Mouse (Mus musculus) hindbrain, embryonic 15.5 days (tissue): ENCODE measurements around the gene Tacc2. TPM values are rescaled to one million over a fixed set of nuclear protein-coding genes. Genes with fewer than 3 reads are reported as not detected.
A peak's percentile ranks its signal among the peaks of the same experiment; 100 is the strongest.

Experiments
- ATAC-seq: fragments of 200-750 bp; cut with Nextera tagmentation; 2 replicates; pipeline ENCODE4 v1.8.0; 2017; ENCODE audit warnings: low read depth, moderate number of reproducible peaks, moderate TSS enrichment; ENCODE audit not compliant: low FRiP score
- H3K27ac ChIP-seq: fragments of 300-500 bp; sonication (generic); replicated peaks from 2 replicates; pipeline ENCODE4 v1.5.1; 2015; ENCODE audit warnings: mild to moderate bottlenecking, inconsistent platforms
- H3K27me3 ChIP-seq: fragments of 300-500 bp; sonication (generic); 2 replicates; pipeline ENCODE4 v1.6.1; 2015; ENCODE audit warnings: control low read depth, inconsistent platforms
- H3K36me3 ChIP-seq: fragments of 300-500 bp; sonication (generic); 2 replicates; pipeline ENCODE4 v1.6.1; 2015; ENCODE audit warnings: control low read depth, inconsistent platforms
- H3K4me1 ChIP-seq: fragments of 300-500 bp; sonication (generic); replicated peaks from 2 replicates; pipeline ENCODE4 v1.6.1; 2015; ENCODE audit warnings: control low read depth, inconsistent platforms
- H3K4me2 ChIP-seq: fragments of 300-500 bp; sonication (generic); 2 replicates; pipeline ENCODE4 v1.6.1; 2015; ENCODE audit warnings: moderate library complexity, mild to moderate bottlenecking, inconsistent platforms
- H3K4me3 ChIP-seq: fragments of 300-500 bp; sonication (generic); 2 replicates; pipeline ENCODE4 v1.5.1; 2015; ENCODE audit warnings: mild to moderate bottlenecking, inconsistent platforms
- H3K9ac ChIP-seq: fragments of 300-500 bp; sonication (generic); 2 replicates; pipeline ENCODE4 v1.6.1; 2015; ENCODE audit warnings: inconsistent platforms
- H3K9me3 ChIP-seq: fragments of 300-500 bp; sonication (generic); 2 replicates; pipeline ENCODE4 v1.6.1; 2016; ENCODE audit warnings: control low read depth, inconsistent platforms
- WGBS: fragments of 180-500 bp; shearing (Covaris S2); methylation state at CpG from one replicate; pipeline ENCODE4 v1.1.7; 2015; 5-methylcytosine and 5-hydroxymethylcytosine counted together
- polyA plus RNA-seq: library from polyadenylated mRNA; unstranded; fragments of >200 nt; fragmentation: Nextera tagmentation; extraction: Ambion mirVana; gene quantifications from 2 replicates; pipeline ENCODE4 v1.2.1, GENCODE M21; 2015

Gene Tacc2
- polyA plus RNA-seq, 1 experiment from 2014 or later = 65.3 TPM

- no peak overlapping the region for H3K4me2 ChIP-seq
- H3K36me3 ChIP-seq = no peaks in the 10 kb centered on the region
- no peak overlapping the region for H3K4me3 ChIP-seq
- H3K27me3 ChIP-seq = no peaks in the 10 kb centered on the region
- ATAC-seq = no peak
- peaks cover 10% of the 10 kb centered on the region for H3K4me1 ChIP-seq
- H3K9ac ChIP-seq = no peak overlapping the region
- 0 out of 2 replicates have a peak overlapping the region, but pooled peaks have one; percentile 20 for H3K27ac ChIP-seq
- no peaks in the 10 kb centered on the region for H3K9me3 ChIP-seq
- WGBS = 53% methylated on average over 12 of the region's 12 CpGs
Observed at GRCm38 (mm10) chr7:130677541-130678274, 100.5 kb downstream of the Tacc2 start.

DNA sequence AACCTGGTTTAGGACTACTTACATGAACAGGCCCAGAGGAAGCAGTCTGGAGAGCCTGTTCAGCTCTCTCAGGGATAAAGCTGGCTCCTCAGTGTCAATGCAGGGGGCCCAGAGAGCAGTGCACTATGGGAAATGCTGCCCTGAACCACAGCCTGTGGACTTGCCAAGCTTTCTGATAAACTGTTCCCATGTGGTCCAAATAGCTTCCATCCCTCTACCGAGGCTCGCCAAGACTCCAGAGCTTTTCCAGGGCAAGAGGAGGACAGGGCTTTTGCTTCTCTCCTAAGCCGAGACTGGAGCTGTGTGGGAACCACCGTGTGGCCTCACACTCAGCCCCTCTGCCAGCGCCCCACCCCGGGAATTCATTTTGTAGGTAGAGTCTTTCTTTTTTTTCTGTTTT, 101.2 kb downstream of the Tacc2 start:
- Histone ChIP-seq H3K4me1 (peaks cover 10% of the 10 kb centered on the region), H3K36me3 (no peaks in the 10 kb centered on the region), H3K4me3 (no peak overlapping the region), H3K27me3 (no peaks in the 10 kb centered on the region), H3K9ac (no peak overlapping the region), H3K4me2 (no peak overlapping the region), H3K27ac (no peak overlapping the region), H3K9me3 (no peaks in the 10 kb centered on the region)
- WGBS = 84% methylated on average over 6 of the region's 6 CpGs
- ATAC-seq = no peak

DNA sequence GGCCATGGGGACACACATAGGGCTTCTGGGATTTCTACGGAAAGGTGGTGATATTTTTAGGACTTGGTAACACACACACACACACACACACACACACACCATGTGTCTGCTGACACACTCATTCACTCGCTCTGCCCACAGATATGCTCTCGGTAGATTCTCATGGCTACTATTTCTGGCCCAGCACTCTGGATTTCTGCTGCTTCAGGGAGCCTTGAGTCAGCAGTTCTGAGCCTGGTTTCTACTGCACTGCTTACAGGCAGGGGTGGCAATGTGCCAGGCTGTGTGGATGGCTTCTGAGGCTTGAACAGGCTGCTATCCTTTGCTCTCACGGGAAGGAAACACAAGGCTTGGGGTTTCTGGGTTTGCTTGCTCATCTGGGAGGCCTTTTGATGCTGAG, 104.6 kb downstream of the Tacc2 start:
- Histone ChIP-seq H3K27ac (no peak overlapping the region), H3K4me3 (no peak overlapping the region), H3K4me1 (peaks cover 10% of the 10 kb centered on the region), H3K9me3 (no peaks in the 10 kb centered on the region), H3K27me3 (no peaks in the 10 kb centered on the region), H3K36me3 (no peaks in the 10 kb centered on the region), H3K4me2 (no peak overlapping the region), H3K9ac (no peak overlapping the region)
- ATAC-seq = no peak
- 66% methylated on average over 4 of the region's 4 CpGs for WGBS

DNA sequence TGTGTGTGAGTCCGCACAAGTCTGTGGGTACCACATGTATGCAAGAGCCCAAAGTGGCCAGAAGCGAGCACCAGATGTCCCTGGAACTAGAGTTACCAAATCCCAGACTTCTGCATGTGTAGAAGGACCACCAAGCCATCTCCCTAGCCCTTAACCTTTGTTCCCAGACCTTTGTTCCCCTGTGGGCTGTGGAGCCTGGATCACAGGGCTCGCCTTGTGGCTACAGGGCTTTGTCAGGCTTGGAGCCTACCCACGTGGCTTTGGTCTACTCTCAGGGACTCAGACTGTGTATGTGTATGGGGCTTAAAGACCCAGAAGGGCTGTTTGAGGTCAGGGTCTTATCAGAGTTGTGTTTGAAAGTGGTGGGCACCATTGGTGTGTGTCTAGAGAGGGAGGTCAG, 111.4 kb downstream of the Tacc2 start:
- 82% methylated on average over 4 of the region's 4 CpGs for WGBS
- Histone ChIP-seq H3K36me3 (no peaks in the 10 kb centered on the region), H3K9ac (no peak overlapping the region), H3K4me1 (peaks cover 7% of the 10 kb centered on the region), H3K27ac (no peak overlapping the region), H3K4me3 (no peak overlapping the region), H3K27me3 (no peaks in the 10 kb centered on the region), H3K4me2 (no peak overlapping the region), H3K9me3 (no peaks in the 10 kb centered on the region)
- ATAC-seq = no peak

DNA sequence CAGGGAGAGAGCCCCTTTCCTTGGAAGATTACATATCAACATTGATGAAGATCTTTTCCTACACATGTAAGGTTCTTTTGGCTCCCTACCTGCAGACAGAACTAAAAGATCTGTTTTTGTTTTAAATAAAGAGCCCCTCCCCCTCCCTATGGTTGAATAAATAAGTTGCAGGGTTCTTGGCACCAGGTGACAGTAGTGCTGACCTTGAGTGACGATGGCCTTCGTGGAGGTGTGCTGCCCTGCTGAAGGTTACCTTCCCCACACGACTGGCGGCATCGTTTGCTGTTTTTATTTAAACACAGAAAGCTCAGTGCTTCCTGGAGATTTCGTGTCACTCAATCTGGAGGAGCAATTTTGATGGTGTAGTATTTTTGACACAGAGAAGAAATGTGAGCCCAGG, 113.6 kb downstream of the Tacc2 start:
- Histone ChIP-seq H3K4me1 (peaks cover 29% of the 10 kb centered on the region), H3K4me3 (no peak overlapping the region), H3K4me2 (no peak overlapping the region), H3K36me3 (no peaks in the 10 kb centered on the region), H3K9me3 (no peaks in the 10 kb centered on the region), H3K9ac (no peak overlapping the region), H3K27ac (no peak overlapping the region), H3K27me3 (no peaks in the 10 kb centered on the region)
- ATAC-seq = no peak
- WGBS = 79% methylated on average over 6 of the region's 6 CpGs

GRCm38 (mm10) chr7:130691931-130692330, 114.7 kb downstream of the Tacc2 start:
- peak overlapping the region; percentile 81 for H3K4me2 ChIP-seq
- peak overlapping the region; percentile 99 for H3K27ac ChIP-seq
- no peaks in the 10 kb centered on the region for H3K36me3 ChIP-seq
- H3K9ac ChIP-seq = 0 out of 2 replicates have a peak overlapping the region, but pooled peaks have one; percentile 34
- 44% methylated on average over 2 of the region's 2 CpGs for WGBS
- H3K27me3 ChIP-seq = no peaks in the 10 kb centered on the region
- H3K4me1 ChIP-seq = peaks cover 40% of the 10 kb centered on the region
- peak overlapping the region; percentile 89 for H3K4me3 ChIP-seq
- no peak for ATAC-seq
- no peaks in the 10 kb centered on the region for H3K9me3 ChIP-seq

DNA sequence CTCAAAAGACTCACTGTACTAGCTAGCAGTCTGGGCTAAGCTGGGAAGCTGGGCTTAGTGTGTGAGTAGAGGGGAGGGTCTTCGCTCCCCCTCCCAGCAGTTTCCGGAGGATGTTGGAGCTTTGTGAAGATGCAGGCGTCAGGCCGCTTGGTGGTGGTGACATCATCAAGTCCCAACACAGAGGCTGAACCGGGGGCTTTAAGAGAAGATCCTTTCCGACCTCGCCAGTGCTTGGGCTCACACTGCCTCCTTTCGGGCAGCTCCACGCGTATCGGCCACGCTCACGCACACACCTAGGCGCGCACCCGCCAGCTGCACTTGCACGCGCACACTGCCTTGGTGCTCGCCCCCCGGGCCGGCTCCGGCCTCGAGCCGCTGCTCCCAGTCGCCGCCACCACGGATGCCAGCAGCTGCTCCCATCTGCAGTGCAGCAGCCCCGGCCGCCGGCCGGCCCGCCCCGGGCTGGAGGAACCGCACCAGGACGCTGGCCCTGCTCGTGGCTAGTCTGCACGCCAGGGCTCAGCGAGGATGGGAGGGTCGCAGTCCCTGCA, 115.2 kb downstream of the Tacc2 start:
- Histone ChIP-seq H3K27ac (peak overlapping the region; percentile 99), H3K36me3 (no peaks in the 10 kb centered on the region), H3K4me3 (peak overlapping the region; percentile 89), H3K9me3 (no peaks in the 10 kb centered on the region), H3K27me3 (no peaks in the 10 kb centered on the region), H3K4me1 (peaks cover 45% of the 10 kb centered on the region), H3K9ac (peak overlapping the region; percentile 99), H3K4me2 (peak overlapping the region; percentile 81)
- WGBS = under 1% methylated on average over 39 of the region's 39 CpGs
- ATAC-seq = peak; percentile 92

- no peaks in the 10 kb centered on the region for H3K27me3 ChIP-seq
- peaks cover 51% of the 10 kb centered on the region for H3K4me1 ChIP-seq
- H3K9ac ChIP-seq = peak overlapping the region; percentile 99
- ATAC-seq = peak; percentile 71
- no peaks in the 10 kb centered on the region for H3K9me3 ChIP-seq
- peak overlapping the region; percentile 89 for H3K4me3 ChIP-seq
- H3K4me2 ChIP-seq = peak overlapping the region; percentile 81
- WGBS = 2% methylated on average over 19 of the region's 19 CpGs
- H3K36me3 ChIP-seq = no peaks in the 10 kb centered on the region
- H3K27ac ChIP-seq = peak overlapping the region; percentile 99
Observed at GRCm38 (mm10) chr7:130692943-130693799, 115.9 kb downstream of the Tacc2 start.

GRCm38 (mm10) chr7:130693800-130694193, 116.6 kb downstream of the Tacc2 start:
- H3K4me2 ChIP-seq = peak overlapping the region; percentile 81
- peaks cover 51% of the 10 kb centered on the region for H3K4me1 ChIP-seq
- 8% methylated on average over 11 of the region's 11 CpGs for WGBS
- H3K27ac ChIP-seq = peak overlapping the region; percentile 99
- peak overlapping the region; percentile 99 for H3K9ac ChIP-seq
- no peaks in the 10 kb centered on the region for H3K36me3 ChIP-seq
- H3K9me3 ChIP-seq = no peaks in the 10 kb centered on the region
- no peaks in the 10 kb centered on the region for H3K27me3 ChIP-seq
- H3K4me3 ChIP-seq = peak overlapping the region; percentile 89
- ATAC-seq = peak; percentile 4; the same call in 1 of the 2 replicates

GRCm38 (mm10) chr7:130695669-130696338, 118.6 kb downstream of the Tacc2 start:
- Histone ChIP-seq H3K4me1 (peaks cover 55% of the 10 kb centered on the region), H3K9me3 (no peaks in the 10 kb centered on the region), H3K27me3 (no peaks in the 10 kb centered on the region), H3K36me3 (no peaks in the 10 kb centered on the region), H3K27ac (no peak overlapping the region), H3K4me3 (no peak overlapping the region; the same call in 1 of the 2 replicates), H3K9ac (0 out of 2 replicates have a peak overlapping the region, but pooled peaks have one; percentile 4), H3K4me2 (peak overlapping the region; percentile 81)
- ATAC-seq = no peak
- 64% methylated on average over 13 of the region's 13 CpGs for WGBS

- H3K4me1 ChIP-seq = peaks cover 54% of the 10 kb centered on the region
- ATAC-seq = no peak
- no peaks in the 10 kb centered on the region for H3K27me3 ChIP-seq
- 0 out of 2 replicates have a peak overlapping the region, but pooled peaks have one; percentile 2 for H3K4me3 ChIP-seq
- H3K36me3 ChIP-seq = no peaks in the 10 kb centered on the region
- 58% methylated on average over 16 of the region's 16 CpGs for WGBS
- H3K9me3 ChIP-seq = no peaks in the 10 kb centered on the region
- no peak overlapping the region; the same call in 1 of the 2 replicates for H3K27ac ChIP-seq
- peak overlapping the region; percentile 81 for H3K4me2 ChIP-seq
- peak overlapping the region; percentile 21; the same call in 1 of the 2 replicates for H3K9ac ChIP-seq
Observed at GRCm38 (mm10) chr7:130696347-130697234, 119.4 kb downstream of the Tacc2 start.
